Mouse (Mus musculus): ENCODE data around the gene Gm5460.

GRCm38 (mm10) chr14:34052516-34052915 lies 36.0 kb downstream of the Gm5460 start, which contains the start of gene Antxrl:
- TF ChIP-seq CTCF (IDR thresholded peaks at IDR 0.05; ENCODE audit: low read depth) (no peak), EP300 (optimal IDR thresholded peaks at IDR 0.05) (no peak)
